Mouse (Mus musculus): ENCODE measurements around the gene Ier3. TPM values are rescaled to one million over a fixed set of nuclear protein-coding genes. Genes with fewer than 3 reads are reported as not detected.
"Not testable (repeated sequence)": the region's sequence is repeated elsewhere in the genome, so short reads cannot be mapped to it uniquely, and the experiment has no call there.

The Ier3 gene
- polyA plus RNA-seq, 1 experiment from 2014 or later, result 13.2 TPM

DNA sequence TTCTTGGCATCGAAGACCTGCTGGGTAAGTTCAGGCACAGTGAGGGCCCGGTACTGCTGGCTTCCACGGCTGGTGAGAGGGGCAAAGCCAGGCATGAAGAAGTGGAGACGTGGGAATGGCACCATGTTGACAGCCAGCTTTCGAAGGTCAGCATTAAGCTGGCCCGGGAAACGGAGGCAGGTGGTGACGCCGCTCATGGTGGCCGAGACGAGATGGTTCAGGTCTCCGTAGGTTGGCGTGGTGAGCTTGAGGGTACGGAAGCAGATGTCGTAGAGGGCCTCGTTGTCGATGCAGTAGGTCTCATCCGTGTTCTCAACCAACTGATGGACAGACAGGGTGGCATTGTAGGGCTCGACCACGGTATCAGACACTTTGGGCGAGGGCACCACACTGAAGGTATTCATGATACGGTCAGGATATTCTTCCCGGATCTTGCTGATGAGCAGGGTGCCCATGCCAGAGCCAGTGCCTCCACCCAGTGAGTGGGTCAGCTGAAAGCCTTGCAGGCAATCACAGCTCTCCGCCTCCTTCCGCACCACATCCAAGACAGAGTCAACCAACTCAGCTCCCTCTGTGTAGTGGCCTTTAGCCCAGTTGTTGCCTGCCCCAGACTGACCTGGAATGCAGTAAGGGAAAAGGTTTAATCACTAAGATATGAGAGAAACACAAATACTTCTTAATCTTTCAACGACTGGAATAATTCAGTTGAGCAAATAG lies 14.1 kb downstream of the Ier3 start:
- Histone ChIP-seq H3K4me2 (peak overlapping the region; percentile 75), H3K9me3 (replicated peaks; ENCODE audit: control insufficient read depth, low read length) (no peaks in the 10 kb centered on the region), H3K27me3 (ENCODE audit: control insufficient read depth, insufficient read depth, low read length) (no peaks in the 10 kb centered on the region), H3K4me1 (ENCODE audit: control insufficient read depth, insufficient read depth, low read length) (peaks cover 19% of the 10 kb centered on the region), H3K27ac (ENCODE audit: low read depth, low read length) (peak overlapping the region; percentile 41), H3K4me3 (ENCODE audit: low read depth, low read length) (peak overlapping the region; percentile 90), H3K36me3 (ENCODE audit: control insufficient read depth, insufficient read depth, low read length) (peaks cover 41% of the 10 kb centered on the region), H3K9ac (ENCODE audit: low read depth, low read length) (peak overlapping the region; percentile 100)
- WGBS (ENCODE audit: insufficient replicate concordance), result 83% methylated on average over 26 of the region's 26 CpGs
- no peak for ATAC-seq (replicated peaks; ENCODE audit: insufficient number of reproducible peaks, low FRiP score, low TSS enrichment)

DNA sequence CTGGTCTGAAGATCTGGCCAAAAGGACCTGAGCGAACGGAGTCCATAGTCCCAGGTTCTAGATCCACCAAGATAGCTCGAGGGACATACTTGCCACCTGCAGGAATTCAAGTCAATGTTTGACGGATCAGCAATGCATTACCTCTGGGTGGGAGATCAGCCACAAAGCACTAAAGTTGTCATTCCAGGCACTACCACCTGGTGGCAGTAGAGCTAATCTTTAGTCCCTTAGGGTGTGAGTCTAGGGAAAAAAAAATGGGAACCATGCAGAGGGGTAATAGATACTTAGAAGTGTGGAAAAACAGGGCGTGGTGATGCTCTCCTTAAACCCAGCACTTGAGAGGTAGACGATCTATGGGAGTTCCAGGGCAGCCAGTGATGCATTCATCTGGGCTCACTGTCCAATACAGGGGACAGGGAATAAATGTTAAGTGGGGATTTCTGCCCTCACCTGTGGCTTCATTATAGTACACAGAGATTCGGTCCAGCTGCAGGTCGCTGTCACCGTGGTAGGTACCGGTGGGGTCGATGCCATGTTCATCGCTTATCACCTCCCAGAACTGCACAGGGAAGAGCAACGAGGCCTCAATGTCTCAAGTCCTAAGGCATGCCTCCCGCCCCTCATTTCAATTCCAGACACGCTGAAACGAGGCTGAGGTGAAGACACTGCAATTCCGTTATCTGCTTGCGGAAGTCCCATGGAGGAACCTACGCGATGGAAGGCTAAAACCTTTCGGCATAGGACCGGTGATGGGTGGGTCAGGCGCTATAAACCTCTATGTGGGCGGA lies 14.9 kb downstream of the Ier3 start:
- peak overlapping the region; percentile 90 for H3K4me3 ChIP-seq (ENCODE audit: low read depth, low read length)
- whole genome bisulfite sequencing (ENCODE audit: insufficient replicate concordance), result 9% methylated on average over 24 of the region's 24 CpGs
- H3K4me2 ChIP-seq, result peak overlapping the region; percentile 75
- no peaks in the 10 kb centered on the region for H3K9me3 ChIP-seq (replicated peaks; ENCODE audit: control insufficient read depth, low read length)
- H3K36me3 ChIP-seq (ENCODE audit: control insufficient read depth, insufficient read depth, low read length), result peaks cover 37% of the 10 kb centered on the region
- H3K9ac ChIP-seq (ENCODE audit: low read depth, low read length), result peak overlapping the region; percentile 100
- ATAC-seq (replicated peaks; ENCODE audit: insufficient number of reproducible peaks, low FRiP score, low TSS enrichment), result no peak
- H3K27ac ChIP-seq (ENCODE audit: low read depth, low read length), result peak overlapping the region; percentile 99
- no peaks in the 10 kb centered on the region for H3K27me3 ChIP-seq (ENCODE audit: control insufficient read depth, insufficient read depth, low read length)
- peaks cover 19% of the 10 kb centered on the region for H3K4me1 ChIP-seq (ENCODE audit: control insufficient read depth, insufficient read depth, low read length)

DNA sequence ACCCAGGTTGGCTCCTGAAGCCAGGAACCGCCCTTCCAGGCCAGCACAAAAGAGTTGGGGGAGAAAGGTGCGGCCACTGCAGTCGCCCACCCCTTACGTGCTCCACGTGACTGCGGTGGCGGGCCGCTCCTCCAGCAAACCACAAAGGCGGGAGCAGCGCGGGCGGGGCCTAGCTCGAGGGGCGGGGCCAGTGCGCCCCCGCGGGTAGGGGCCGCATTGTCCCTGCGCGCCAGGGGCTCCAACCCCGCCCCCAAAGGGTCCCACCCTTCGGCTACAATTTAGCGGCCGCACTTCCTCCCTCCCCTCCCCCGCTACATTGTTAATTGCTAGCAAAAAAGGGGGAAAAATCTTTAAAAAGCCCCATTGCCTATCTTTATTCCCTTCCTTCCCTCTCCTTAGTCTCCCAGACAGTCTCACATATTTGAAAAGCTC lies 15.5 kb downstream of the Ier3 start:
- H3K36me3 ChIP-seq (ENCODE audit: control insufficient read depth, insufficient read depth, low read length), result peaks cover 37% of the 10 kb centered on the region
- peak overlapping the region; percentile 100 for H3K9ac ChIP-seq (ENCODE audit: low read depth, low read length)
- H3K4me2 ChIP-seq, result peak overlapping the region; percentile 75
- H3K27me3 ChIP-seq (ENCODE audit: control insufficient read depth, insufficient read depth, low read length), result no peaks in the 10 kb centered on the region
- H3K4me3 ChIP-seq (ENCODE audit: low read depth, low read length), result peak overlapping the region; percentile 90
- 2% methylated on average over 22 of the region's 25 CpGs for WGBS (ENCODE audit: insufficient replicate concordance)
- peaks cover 20% of the 10 kb centered on the region for H3K4me1 ChIP-seq (ENCODE audit: control insufficient read depth, insufficient read depth, low read length)
- ATAC-seq (replicated peaks; ENCODE audit: insufficient number of reproducible peaks, low FRiP score, low TSS enrichment), result peak; percentile 67
- H3K27ac ChIP-seq (ENCODE audit: low read depth, low read length), result peak overlapping the region; percentile 99
- H3K9me3 ChIP-seq (replicated peaks; ENCODE audit: control insufficient read depth, low read length), result no peaks in the 10 kb centered on the region

DNA sequence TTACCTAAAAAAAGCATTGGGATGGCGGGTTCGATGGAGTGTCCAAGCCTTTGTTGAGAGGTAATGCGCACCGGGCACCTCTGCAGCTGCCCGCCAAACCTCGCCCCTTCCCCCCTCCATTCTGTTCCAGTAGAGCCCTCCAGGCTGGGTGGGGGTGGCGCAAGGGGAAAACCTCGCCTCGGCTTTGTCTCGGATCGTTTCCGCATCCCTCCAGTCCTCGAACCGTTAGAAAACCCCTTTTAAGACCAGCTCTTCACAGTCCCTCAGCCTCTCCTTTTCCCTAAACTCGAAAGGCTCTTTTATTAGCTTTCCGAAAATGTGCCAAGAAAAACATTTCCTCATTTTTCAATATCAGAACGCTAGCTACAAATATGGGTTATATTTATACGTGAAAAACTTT lies 16.0 kb downstream of the Ier3 start:
- Histone ChIP-seq H3K4me3 (ENCODE audit: low read depth, low read length) (peak overlapping the region; percentile 90), H3K27me3 (ENCODE audit: control insufficient read depth, insufficient read depth, low read length) (no peaks in the 10 kb centered on the region), H3K9ac (ENCODE audit: low read depth, low read length) (peak overlapping the region; percentile 100), H3K9me3 (replicated peaks; ENCODE audit: control insufficient read depth, low read length) (no peaks in the 10 kb centered on the region), H3K27ac (ENCODE audit: low read depth, low read length) (peak overlapping the region; percentile 99), H3K36me3 (ENCODE audit: control insufficient read depth, insufficient read depth, low read length) (peaks cover 36% of the 10 kb centered on the region), H3K4me1 (ENCODE audit: control insufficient read depth, insufficient read depth, low read length) (peaks cover 23% of the 10 kb centered on the region), H3K4me2 (peak overlapping the region; percentile 75)
- ATAC-seq (replicated peaks; ENCODE audit: insufficient number of reproducible peaks, low FRiP score, low TSS enrichment), result no peak
- WGBS (ENCODE audit: insufficient replicate concordance), result under 1% methylated on average over 18 of the region's 18 CpGs

DNA sequence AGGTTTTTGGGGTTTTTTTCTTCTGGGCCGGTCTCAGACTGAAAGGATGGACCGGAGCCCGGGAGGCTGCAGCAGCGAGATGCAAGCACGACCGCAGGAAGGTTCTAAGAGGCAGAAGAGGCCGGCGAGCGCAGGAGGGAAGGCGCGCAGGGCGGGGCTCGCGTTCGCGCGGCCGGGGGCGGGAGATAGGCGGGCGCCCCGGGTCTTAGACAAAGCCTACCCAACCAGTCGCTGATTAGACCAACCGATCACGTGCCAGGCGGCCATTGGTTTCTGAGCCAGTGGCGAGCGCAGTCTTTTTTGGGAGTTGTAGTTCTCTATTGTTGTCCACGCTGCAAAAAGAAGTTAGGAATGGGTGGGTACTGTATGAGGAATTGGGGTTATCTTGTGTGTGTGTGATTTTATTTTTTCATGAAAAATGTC lies 16.6 kb downstream of the Ier3 start, which contains the start of gene Tubb5:
Tubb5 (minus strand) TSS at position 185 of the 423 bp plus-strand sequence.
- peaks cover 23% of the 10 kb centered on the region for H3K4me1 ChIP-seq (ENCODE audit: control insufficient read depth, insufficient read depth, low read length)
- H3K4me2 ChIP-seq, result peak within 1 kb of the TSS; percentile 75
- peak within 1 kb of the TSS; percentile 90 for H3K4me3 ChIP-seq (ENCODE audit: low read depth, low read length)
- peaks cover 31% of the 10 kb centered on the region for H3K36me3 ChIP-seq (ENCODE audit: control insufficient read depth, insufficient read depth, low read length)
- H3K27ac ChIP-seq (ENCODE audit: low read depth, low read length), result peak within 1 kb of the TSS; percentile 99
- ATAC-seq (replicated peaks; ENCODE audit: insufficient number of reproducible peaks, low FRiP score, low TSS enrichment), result peak; percentile 73
- H3K9ac ChIP-seq (ENCODE audit: low read depth, low read length), result peak within 1 kb of the TSS; percentile 100
- H3K9me3 ChIP-seq (replicated peaks; ENCODE audit: control insufficient read depth, low read length), result no peaks in the 10 kb centered on the region
- under 1% methylated on average over 29 of the region's 29 CpGs for WGBS (ENCODE audit: insufficient replicate concordance)
- H3K27me3 ChIP-seq (ENCODE audit: control insufficient read depth, insufficient read depth, low read length), result no peaks in the 10 kb centered on the region

DNA sequence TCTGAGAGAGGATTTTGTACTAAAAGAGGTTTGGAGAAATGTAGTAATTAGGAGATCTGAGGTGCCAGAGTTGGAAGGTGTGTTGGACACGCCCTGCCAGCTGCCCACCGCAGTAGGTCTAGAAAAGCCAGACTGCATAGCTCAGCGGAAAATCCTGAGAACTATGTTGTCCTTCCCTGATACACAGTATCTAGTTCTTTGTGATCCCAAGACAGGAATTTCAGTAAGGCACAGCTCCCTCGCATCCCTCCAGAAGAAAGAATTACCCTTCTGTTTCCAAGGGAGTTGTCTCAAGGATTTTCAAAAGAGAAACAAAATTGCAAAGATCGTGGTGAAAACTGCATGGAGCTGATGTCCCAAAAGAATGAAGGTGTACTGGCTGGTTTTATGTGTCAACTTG lies 17.1 kb downstream of the Ier3 start:
- ATAC-seq (replicated peaks; ENCODE audit: insufficient number of reproducible peaks, low FRiP score, low TSS enrichment), result no peak
- H3K27ac ChIP-seq (ENCODE audit: low read depth, low read length), result peak overlapping the region; percentile 94
- peak overlapping the region; percentile 90 for H3K4me3 ChIP-seq (ENCODE audit: low read depth, low read length)
- H3K27me3 ChIP-seq (ENCODE audit: control insufficient read depth, insufficient read depth, low read length), result no peaks in the 10 kb centered on the region
- peaks cover 23% of the 10 kb centered on the region for H3K4me1 ChIP-seq (ENCODE audit: control insufficient read depth, insufficient read depth, low read length)
- 3% methylated on average over 5 of the region's 5 CpGs for WGBS (ENCODE audit: insufficient replicate concordance)
- peaks cover 30% of the 10 kb centered on the region for H3K36me3 ChIP-seq (ENCODE audit: control insufficient read depth, insufficient read depth, low read length)
- H3K9ac ChIP-seq (ENCODE audit: low read depth, low read length), result peak overlapping the region; percentile 79
- H3K4me2 ChIP-seq, result peak overlapping the region; percentile 75
- no peaks in the 10 kb centered on the region for H3K9me3 ChIP-seq (replicated peaks; ENCODE audit: control insufficient read depth, low read length)

DNA sequence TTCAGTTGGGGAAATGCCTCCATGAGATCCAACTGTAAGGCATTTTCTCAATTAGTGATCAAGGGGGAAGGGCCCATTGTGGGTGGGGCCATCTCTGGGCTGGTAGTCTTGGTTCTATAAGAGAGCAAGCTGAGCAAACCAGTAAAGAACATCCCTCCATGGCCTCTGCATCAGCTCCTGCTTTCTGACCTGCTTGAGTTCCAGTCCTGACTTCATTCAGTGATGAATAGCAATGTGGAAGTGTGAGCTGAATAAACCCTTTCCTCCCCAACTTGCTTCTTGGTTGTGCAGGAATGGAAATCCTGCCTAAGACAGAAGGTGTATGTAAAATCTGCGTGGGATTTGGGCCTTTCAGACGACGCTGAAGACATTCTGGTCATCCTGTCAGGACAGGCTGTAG lies 17.5 kb downstream of the Ier3 start:
- not testable (repeated sequence) for H3K27me3 ChIP-seq (ENCODE audit: control insufficient read depth, insufficient read depth, low read length); ATAC-seq (replicated peaks; ENCODE audit: insufficient number of reproducible peaks, low FRiP score, low TSS enrichment); H3K9me3 ChIP-seq (replicated peaks; ENCODE audit: control insufficient read depth, low read length)
- 57% methylated on average over 3 of the region's 3 CpGs for WGBS (ENCODE audit: insufficient replicate concordance)
- H3K4me2 ChIP-seq, result peak overlapping the region; percentile 75
- H3K9ac ChIP-seq (ENCODE audit: low read depth, low read length), result peak overlapping the region; percentile 79
- peaks cover 26% of the 10 kb centered on the region for H3K36me3 ChIP-seq (ENCODE audit: control insufficient read depth, insufficient read depth, low read length)
- H3K4me1 ChIP-seq (ENCODE audit: control insufficient read depth, insufficient read depth, low read length), result peaks cover 23% of the 10 kb centered on the region
- H3K27ac ChIP-seq (ENCODE audit: low read depth, low read length), result peak overlapping the region; percentile 94
- peak overlapping the region; percentile 90 for H3K4me3 ChIP-seq (ENCODE audit: low read depth, low read length)

DNA sequence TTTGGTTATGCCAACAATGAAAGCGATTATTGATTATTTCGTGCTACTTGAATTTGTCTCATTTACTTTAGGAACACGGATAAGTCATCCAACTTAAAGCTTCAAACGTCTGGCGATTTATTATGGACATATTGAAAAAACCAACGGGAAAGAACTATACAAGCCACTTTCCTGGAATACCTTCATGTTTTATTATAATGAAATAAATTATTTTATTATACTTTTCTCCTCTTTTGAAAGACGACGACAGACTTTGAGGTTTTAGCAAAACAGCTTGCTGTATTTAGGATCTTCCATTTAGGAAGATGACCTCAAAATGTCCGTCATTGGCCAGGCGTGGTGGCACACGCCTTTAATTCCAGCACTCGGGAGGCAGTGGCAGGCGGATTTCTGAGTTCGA lies 19.1 kb downstream of the Ier3 start:
- Histone ChIP-seq H3K4me3 (ENCODE audit: low read depth, low read length) (peak overlapping the region; percentile 65), H3K4me1 (ENCODE audit: control insufficient read depth, insufficient read depth, low read length) (peaks cover 14% of the 10 kb centered on the region), H3K36me3 (ENCODE audit: control insufficient read depth, insufficient read depth, low read length) (peaks cover 16% of the 10 kb centered on the region), H3K9me3 (replicated peaks; ENCODE audit: control insufficient read depth, low read length) (no peaks in the 10 kb centered on the region), H3K4me2 (peak overlapping the region; percentile 81), H3K9ac (ENCODE audit: low read depth, low read length) (peak overlapping the region; percentile 65; the same call in 1 of the 2 replicates), H3K27me3 (ENCODE audit: control insufficient read depth, insufficient read depth, low read length) (no peaks in the 10 kb centered on the region), H3K27ac (ENCODE audit: low read depth, low read length) (peak overlapping the region; percentile 51)
- WGBS (ENCODE audit: insufficient replicate concordance), result 47% methylated on average over 14 of the region's 14 CpGs
- ATAC-seq (replicated peaks; ENCODE audit: insufficient number of reproducible peaks, low FRiP score, low TSS enrichment), result no peak

Data from heart, embryonic 11.5 days (tissue).